ENCODE assay signal across 8 mouse cellular contexts in genomic region chr15:80082661-80083275, GRCm38 (mm10). TPM values are rescaled to one million over a fixed set of nuclear protein-coding genes. Genes with fewer than 3 reads are reported as not detected.
DNase-seq lines count a peak whose midpoint lies in the region; ATAC-seq and TF ChIP-seq lines count a peak whose summit lies in the region.

No protein-coding gene starts in this region.

- H3K27me3 ChIP-seq in hindbrain, embryonic 11.5 days (ENCODE audit: control insufficient read depth, insufficient read depth, low read length), result no peaks in the 10 kb centered on the region
- no peaks in the 10 kb centered on the region for H3K27me3 ChIP-seq in midbrain, embryonic 14.5 days (ENCODE audit: control insufficient read depth, insufficient read depth, low read length)

- ATAC-seq in hindbrain, embryonic 11.5 days (ENCODE audit: low FRiP score), result no peak
- peak; percentile 64 for ATAC-seq in midbrain, embryonic 14.5 days (ENCODE audit: low FRiP score, low TSS enrichment)

- WGBS in hindbrain, embryonic 11.5 days, result under 1% methylated on average over 21 of the region's 21 CpGs
- WGBS in midbrain, embryonic 14.5 days, result under 1% methylated on average over 21 of the region's 21 CpGs

- peak overlapping the region; percentile 79 for H3K4me2 ChIP-seq in hindbrain, embryonic 11.5 days (replicated peaks; ENCODE audit: low read depth, low read length)
- peak overlapping the region; percentile 79 for H3K4me2 ChIP-seq in midbrain, embryonic 14.5 days (ENCODE audit: low read length)

- peaks cover 7% of the 10 kb centered on the region for H3K4me1 ChIP-seq in hindbrain, embryonic 11.5 days (replicated peaks; ENCODE audit: control insufficient read depth, insufficient read depth, low read length)
- H3K4me1 ChIP-seq in midbrain, embryonic 14.5 days (ENCODE audit: control insufficient read depth, insufficient read depth, low read length), result peaks cover 7% of the 10 kb centered on the region

- no peaks in the 10 kb centered on the region for H3K9me3 ChIP-seq in hindbrain, embryonic 11.5 days (ENCODE audit: control insufficient read depth, low read length)
- no peaks in the 10 kb centered on the region for H3K9me3 ChIP-seq in midbrain, embryonic 14.5 days (ENCODE audit: control insufficient read depth, low read length)

- no peak for DNase-seq in layer of hippocampus, adult 2 months (ENCODE audit: low spot score in 2 of 2)
- DNase-seq in layer of hippocampus, postnatal 36 days, result no peak
- peak; percentile 54 for DNase-seq in adipocyte (ENCODE audit: low spot score)
- DNase-seq in hindbrain, embryonic 11.5 days (ENCODE audit: low spot score), result peak; percentile 44
- peak; percentile 40 for DNase-seq in midbrain, embryonic 14.5 days
- DNase-seq in layer of hippocampus, postnatal 10 days (ENCODE audit: low spot score in 2 of 2), result no peak
- no peak for DNase-seq in ovary, postnatal 36 days (ENCODE audit: low spot score)
- DNase-seq in cerebellum, adult 8-10 months, result no peak

- peak overlapping the region; percentile 97 for H3K27ac ChIP-seq in layer of hippocampus, adult 2 months
- peak overlapping the region; percentile 74 for H3K27ac ChIP-seq in hindbrain, embryonic 11.5 days (ENCODE audit: low read depth, low read length)
- peak overlapping the region; percentile 98 for H3K27ac ChIP-seq in midbrain, embryonic 14.5 days (replicated peaks; ENCODE audit: low read depth, low read length)

- H3K4me3 ChIP-seq in layer of hippocampus, adult 2 months, result peak overlapping the region; percentile 96
- peak overlapping the region; percentile 70 for H3K4me3 ChIP-seq in hindbrain, embryonic 11.5 days (ENCODE audit: low read depth, low read length)
- peak overlapping the region; percentile 70 for H3K4me3 ChIP-seq in midbrain, embryonic 14.5 days (replicated peaks; ENCODE audit: low read depth, low read length)

- H3K9ac ChIP-seq in hindbrain, embryonic 11.5 days (ENCODE audit: low read depth, low read length), result peak overlapping the region; percentile 82
- peak overlapping the region; percentile 80 for H3K9ac ChIP-seq in midbrain, embryonic 14.5 days (replicated peaks; ENCODE audit: low read length)

- H3K36me3 ChIP-seq in hindbrain, embryonic 11.5 days (ENCODE audit: control insufficient read depth, insufficient read depth, low read length), result peaks cover 19% of the 10 kb centered on the region
- peaks cover 43% of the 10 kb centered on the region for H3K36me3 ChIP-seq in midbrain, embryonic 14.5 days (ENCODE audit: control insufficient read depth, insufficient read depth, low read length)

- TF ChIP-seq CTCF in layer of hippocampus, adult 2 months (conservative IDR thresholded peaks at IDR 0.05), result no peak

RNA-seq across cellular contexts. Expression of gene Syngr1, which starts 8.4 kb away (rescaled TPM):
- 100 to 1,000 TPM; 356 to 380 TPM for total RNA-seq in layer of hippocampus, adult 2 months (2021)
- 100 to 1,000 TPM; 341 to 377 TPM for total RNA-seq in layer of hippocampus, postnatal 36 days (2021)
- 7.3 and 8.9 TPM in 2 replicates for polyA plus RNA-seq in hindbrain, embryonic 11.5 days (2014; fragmentation: Nextera tagmentation; extraction: Ambion mirVana)
- polyA plus RNA-seq in midbrain, embryonic 14.5 days (2014; fragmentation: Nextera tagmentation; extraction: Ambion mirVana), result 26.3 and 39.4 TPM in 2 replicates
- 100 to 1,000 TPM; 362 to 374 TPM for total RNA-seq in layer of hippocampus, postnatal 10 days (2021)

RNA-seq across cellular contexts. Expression of gene Rpl3, which starts 8.9 kb away (rescaled TPM):
- total RNA-seq in layer of hippocampus, adult 2 months (2021), result 100 to 1,000 TPM; 558 to 583 TPM
- 100 to 1,000 TPM; 497 to 547 TPM for total RNA-seq in layer of hippocampus, postnatal 36 days (2021)
- 1,014 and 1,045 TPM in 2 replicates for polyA plus RNA-seq in hindbrain, embryonic 11.5 days (2014; fragmentation: Nextera tagmentation; extraction: Ambion mirVana)
- polyA plus RNA-seq in midbrain, embryonic 14.5 days (2014; fragmentation: Nextera tagmentation; extraction: Ambion mirVana), result 681 and 724 TPM in 2 replicates
- 100 to 1,000 TPM; 535 to 605 TPM for total RNA-seq in layer of hippocampus, postnatal 10 days (2021)

RNA-seq across cellular contexts. Expression of gene Tab1, which starts 50.2 kb away (rescaled TPM):
- 10 to 100 TPM; 28.2 to 30.2 TPM for total RNA-seq in layer of hippocampus, adult 2 months (2021)
- 10 to 100 TPM; 23.9 to 24.0 TPM for total RNA-seq in layer of hippocampus, postnatal 36 days (2021)
- polyA plus RNA-seq in hindbrain, embryonic 11.5 days (2014; fragmentation: Nextera tagmentation; extraction: Ambion mirVana), result 21.6 and 24.7 TPM in 2 replicates
- 37.9 and 42.5 TPM in 2 replicates for polyA plus RNA-seq in midbrain, embryonic 14.5 days (2014; fragmentation: Nextera tagmentation; extraction: Ambion mirVana)
- 10 to 100 TPM; 28.2 to 35.0 TPM for total RNA-seq in layer of hippocampus, postnatal 10 days (2021)

Comparison
In these comparisons a context has a peak if more than half of its experiments do, and no peak if none do; other contexts are left out.
1. DNase-seq: peak in adipocyte (single experiment), hindbrain, embryonic 11.5 days (single experiment) and midbrain, embryonic 14.5 days (single experiment); none in layer of hippocampus, adult 2 months (0 of 2), layer of hippocampus, postnatal 36 days (0 of 2), layer of hippocampus, postnatal 10 days (0 of 2), ovary, postnatal 36 days (single experiment) and cerebellum, adult 8-10 months (single experiment).
2. Peak in every context shown above with its lines, with median percentiles within 50 percentile points of each other: H3K27ac ChIP-seq and H3K4me3 ChIP-seq.